Mouse (Mus musculus) midbrain, embryonic 13.5 days (tissue): ENCODE data around the gene Bbc3. TPM values are rescaled to one million over a fixed set of nuclear protein-coding genes. Genes with fewer than 3 reads are reported as not detected.

Experiments used
- ATAC-seq: fragments of 200-750 bp; cut with Nextera tagmentation; 2 replicates; pipeline ENCODE4 v1.8.0; 2017; ENCODE audit warnings: mild to moderate bottlenecking, moderate TSS enrichment, moderate library complexity
- H3K27ac ChIP-seq: fragments of 300-500 bp; sonication (generic); 2 replicates; pipeline ENCODE4 v1.5.1; 2015; ENCODE audit warnings: inconsistent platforms, mild to moderate bottlenecking, moderate library complexity
- H3K27me3 ChIP-seq: fragments of 300-500 bp; sonication (generic); 2 replicates; pipeline ENCODE4 v1.6.1; 2015; ENCODE audit warnings: mild to moderate bottlenecking, inconsistent platforms
- H3K36me3 ChIP-seq: fragments of 300-500 bp; sonication (generic); 2 replicates; pipeline ENCODE4 v1.6.1; 2015; ENCODE audit warnings: mild to moderate bottlenecking, inconsistent platforms
- H3K4me1 ChIP-seq: fragments of 300-500 bp; sonication (generic); replicated peaks from 2 replicates; pipeline ENCODE4 v1.6.1; 2015; ENCODE audit warnings: inconsistent platforms
- H3K4me2 ChIP-seq: fragments of 300-500 bp; sonication (generic); replicated peaks from 2 replicates; pipeline ENCODE4 v1.6.1; 2015; ENCODE audit warnings: moderate library complexity, mild to moderate bottlenecking, inconsistent platforms
- H3K4me3 ChIP-seq: fragments of 300-500 bp; sonication (generic); replicated peaks from 2 replicates; pipeline ENCODE4 v1.5.1; 2015; ENCODE audit warnings: mild to moderate bottlenecking, inconsistent platforms
- H3K9ac ChIP-seq: fragments of 300-500 bp; sonication (generic); replicated peaks from 2 replicates; pipeline ENCODE4 v1.6.1; 2015; ENCODE audit warnings: mild to moderate bottlenecking, inconsistent platforms
- H3K9me3 ChIP-seq: fragments of 300-500 bp; sonication (generic); 2 replicates; pipeline ENCODE4 v1.6.1; 2016; ENCODE audit warnings: mild to moderate bottlenecking, inconsistent platforms
- WGBS: fragments of 180-500 bp; shearing (Covaris S2); methylation state at CpG from one replicate; pipeline ENCODE4 v1.1.7; 2015; 5-methylcytosine and 5-hydroxymethylcytosine counted together
- polyA plus RNA-seq: library from polyadenylated mRNA; unstranded; fragments of >200 nt; fragmentation: Nextera tagmentation; extraction: Ambion mirVana; gene quantifications from 2 replicates; pipeline ENCODE4 v1.2.1, GENCODE M21; 2015

Gene Bbc3
- polyA plus RNA-seq, 1 experiment from 2014 or later = 25.5 TPM

- Histone ChIP-seq H3K4me3 (no peak overlapping the region), H3K9ac (no peak overlapping the region), H3K9me3 (no peaks in the 10 kb centered on the region), H3K4me2 (no peak overlapping the region), H3K27ac (no peak overlapping the region), H3K36me3 (peaks cover 40% of the 10 kb centered on the region), H3K4me1 (peaks cover 4% of the 10 kb centered on the region), H3K27me3 (no peaks in the 10 kb centered on the region)
- ATAC-seq = no peak
- 95% methylated on average over 7 of the region's 7 CpGs for WGBS
These were observed 16.5 kb downstream of the Bbc3 start for GRCm38 (mm10) chr7:16324661-16325060.

- Histone ChIP-seq H3K27me3 (no peaks in the 10 kb centered on the region), H3K4me2 (no peak overlapping the region), H3K4me3 (no peak overlapping the region), H3K36me3 (peaks cover 54% of the 10 kb centered on the region), H3K4me1 (peaks cover 4% of the 10 kb centered on the region), H3K9ac (no peak overlapping the region), H3K9me3 (no peaks in the 10 kb centered on the region), H3K27ac (peak overlapping the region; percentile 45; the same call in 1 of the 2 replicates)
- WGBS = 35% methylated on average over 8 of the region's 8 CpGs
- ATAC-seq = peak; percentile 67
These were observed 17.9 kb downstream of the Bbc3 start for GRCm38 (mm10) chr7:16325920-16326606.

GRCm38 (mm10) chr7:16326607-16326971 is 18.4 kb downstream of the Bbc3 start:
- Histone ChIP-seq H3K9ac (no peak overlapping the region), H3K4me2 (no peak overlapping the region), H3K9me3 (no peaks in the 10 kb centered on the region), H3K4me3 (no peak overlapping the region), H3K4me1 (peaks cover 4% of the 10 kb centered on the region), H3K27ac (no peak overlapping the region), H3K36me3 (peaks cover 54% of the 10 kb centered on the region), H3K27me3 (no peaks in the 10 kb centered on the region)
- WGBS = 92% methylated on average over 2 of the region's 2 CpGs
- 0 out of 2 replicates have a peak, but pooled peaks have one; percentile 38 for ATAC-seq

- peaks cover 76% of the 10 kb centered on the region for H3K36me3 ChIP-seq
- no peaks in the 10 kb centered on the region for H3K9me3 ChIP-seq
- no peak overlapping the region for H3K27ac ChIP-seq
- 92% methylated on average over 3 of the region's 3 CpGs for WGBS
- H3K4me3 ChIP-seq = no peak overlapping the region
- H3K27me3 ChIP-seq = no peaks in the 10 kb centered on the region
- ATAC-seq = no peak
- no peak overlapping the region for H3K9ac ChIP-seq
- H3K4me1 ChIP-seq = peaks cover 4% of the 10 kb centered on the region
- no peak overlapping the region for H3K4me2 ChIP-seq
These were observed 21.0 kb downstream of the Bbc3 start for GRCm38 (mm10) chr7:16329146-16329545.

GRCm38 (mm10) chr7:16337733-16338132 is 29.5 kb downstream of the Bbc3 start:
- H3K27me3 ChIP-seq = no peaks in the 10 kb centered on the region
- no peak overlapping the region for H3K9ac ChIP-seq
- WGBS = 79% methylated on average over 2 of the region's 2 CpGs
- no peak for ATAC-seq
- H3K36me3 ChIP-seq = peaks cover 58% of the 10 kb centered on the region
- no peak overlapping the region for H3K27ac ChIP-seq
- H3K4me1 ChIP-seq = no peaks in the 10 kb centered on the region
- no peaks in the 10 kb centered on the region for H3K9me3 ChIP-seq
- H3K4me3 ChIP-seq = no peak overlapping the region
- no peak overlapping the region for H3K4me2 ChIP-seq

GRCm38 (mm10) chr7:16344598-16344997 is 36.4 kb downstream of the Bbc3 start:
- ATAC-seq = no peak
- 80% methylated on average over 3 of the region's 3 CpGs for WGBS
- no peaks in the 10 kb centered on the region for H3K9me3 ChIP-seq
- no peaks in the 10 kb centered on the region for H3K4me1 ChIP-seq
- H3K4me2 ChIP-seq = no peak overlapping the region
- no peaks in the 10 kb centered on the region for H3K27me3 ChIP-seq
- no peak overlapping the region; the same call in 1 of the 2 replicates for H3K9ac ChIP-seq
- no peak overlapping the region for H3K27ac ChIP-seq
- peaks cover 30% of the 10 kb centered on the region for H3K36me3 ChIP-seq
- no peak overlapping the region for H3K4me3 ChIP-seq

- no peak for ATAC-seq
- Histone ChIP-seq H3K9me3 (no peaks in the 10 kb centered on the region), H3K4me2 (no peak overlapping the region), H3K27me3 (no peaks in the 10 kb centered on the region), H3K36me3 (peaks cover 35% of the 10 kb centered on the region), H3K27ac (no peak overlapping the region), H3K4me3 (no peak overlapping the region), H3K9ac (no peak overlapping the region), H3K4me1 (no peaks in the 10 kb centered on the region)
- 94% methylated on average over 4 of the region's 4 CpGs for WGBS
These were observed 37.1 kb downstream of the Bbc3 start for GRCm38 (mm10) chr7:16345297-16345696.

- WGBS = 93% methylated on average over 5 of the region's 5 CpGs
- Histone ChIP-seq H3K27ac (no peak overlapping the region), H3K36me3 (peaks cover 45% of the 10 kb centered on the region), H3K4me1 (no peaks in the 10 kb centered on the region), H3K4me3 (no peak overlapping the region), H3K9me3 (no peaks in the 10 kb centered on the region), H3K9ac (no peak overlapping the region), H3K27me3 (no peaks in the 10 kb centered on the region), H3K4me2 (no peak overlapping the region)
- no peak for ATAC-seq
These were observed 41.8 kb downstream of the Bbc3 start for GRCm38 (mm10) chr7:16349999-16350398.

- H3K4me3 ChIP-seq = no peak overlapping the region
- 98% methylated on average over 3 of the region's 3 CpGs for WGBS
- no peaks in the 10 kb centered on the region for H3K4me1 ChIP-seq
- no peak for ATAC-seq
- no peak overlapping the region for H3K4me2 ChIP-seq
- no peaks in the 10 kb centered on the region for H3K27me3 ChIP-seq
- H3K36me3 ChIP-seq = peaks cover 69% of the 10 kb centered on the region
- H3K9me3 ChIP-seq = no peaks in the 10 kb centered on the region
- H3K27ac ChIP-seq = no peak overlapping the region
- H3K9ac ChIP-seq = no peak overlapping the region
These were observed 47.8 kb downstream of the Bbc3 start for GRCm38 (mm10) chr7:16355854-16356594.

GRCm38 (mm10) chr7:16357602-16358001 is 49.4 kb downstream of the Bbc3 start:
- H3K36me3 ChIP-seq = peaks cover 59% of the 10 kb centered on the region
- H3K27me3 ChIP-seq = no peaks in the 10 kb centered on the region
- H3K4me2 ChIP-seq = no peak overlapping the region
- H3K4me1 ChIP-seq = no peaks in the 10 kb centered on the region
- H3K4me3 ChIP-seq = no peak overlapping the region
- 96% methylated on average over 3 of the region's 3 CpGs for WGBS
- no peaks in the 10 kb centered on the region for H3K9me3 ChIP-seq
- no peak for ATAC-seq
- no peak overlapping the region for H3K27ac ChIP-seq
- H3K9ac ChIP-seq = no peak overlapping the region

GRCm38 (mm10) chr7:16364319-16364718 is 56.1 kb downstream of the Bbc3 start:
- peaks cover 30% of the 10 kb centered on the region for H3K27me3 ChIP-seq
- no peak overlapping the region for H3K4me3 ChIP-seq
- no peaks in the 10 kb centered on the region for H3K9me3 ChIP-seq
- WGBS = 94% methylated on average over 1 of the region's 1 CpGs
- no peak overlapping the region for H3K27ac ChIP-seq
- H3K4me2 ChIP-seq = no peak overlapping the region
- H3K36me3 ChIP-seq = peaks cover 63% of the 10 kb centered on the region
- H3K9ac ChIP-seq = no peak overlapping the region
- peaks cover 25% of the 10 kb centered on the region for H3K4me1 ChIP-seq
- ATAC-seq = no peak

- 20% methylated on average over 4 of the region's 4 CpGs for WGBS
- H3K4me2 ChIP-seq = no peak overlapping the region
- H3K4me3 ChIP-seq = no peak overlapping the region
- H3K27me3 ChIP-seq = peaks cover 31% of the 10 kb centered on the region
- H3K36me3 ChIP-seq = peaks cover 69% of the 10 kb centered on the region
- peak; percentile 53; the same call in 1 of the 2 replicates for ATAC-seq
- H3K9me3 ChIP-seq = no peaks in the 10 kb centered on the region
- H3K9ac ChIP-seq = no peak overlapping the region; the same call in 1 of the 2 replicates
- H3K27ac ChIP-seq = peak overlapping the region; percentile 30; the same call in 1 of the 2 replicates
- H3K4me1 ChIP-seq = peaks cover 25% of the 10 kb centered on the region
These were observed 56.8 kb downstream of the Bbc3 start for GRCm38 (mm10) chr7:16364901-16365500.
